Mouse (Mus musculus): ENCODE measurements around the gene Slc25a21.

Gene Slc25a21

DNA sequence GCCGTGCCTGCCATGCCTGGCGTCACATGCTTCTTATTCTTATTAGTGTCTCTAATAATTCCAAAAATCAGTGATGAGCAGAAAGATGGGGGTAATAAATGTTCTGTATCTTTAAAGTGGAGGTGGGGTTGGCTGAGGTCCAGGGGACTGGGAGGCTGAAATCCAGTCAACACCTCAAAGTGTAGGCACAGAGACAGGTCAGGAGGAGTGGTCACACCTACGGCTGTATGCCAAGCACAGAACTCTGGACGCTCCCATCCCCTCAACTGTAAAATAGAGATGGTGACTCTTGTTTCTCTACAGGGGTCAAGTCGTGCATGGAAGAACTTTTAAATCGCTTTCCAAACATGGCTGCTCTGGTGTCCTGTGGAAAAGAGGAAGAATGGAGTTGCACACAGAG, 429.8 kb downstream of the Slc25a21 start:
- no peak for DNase-seq (ENCODE audit: low spot score)

DNA sequence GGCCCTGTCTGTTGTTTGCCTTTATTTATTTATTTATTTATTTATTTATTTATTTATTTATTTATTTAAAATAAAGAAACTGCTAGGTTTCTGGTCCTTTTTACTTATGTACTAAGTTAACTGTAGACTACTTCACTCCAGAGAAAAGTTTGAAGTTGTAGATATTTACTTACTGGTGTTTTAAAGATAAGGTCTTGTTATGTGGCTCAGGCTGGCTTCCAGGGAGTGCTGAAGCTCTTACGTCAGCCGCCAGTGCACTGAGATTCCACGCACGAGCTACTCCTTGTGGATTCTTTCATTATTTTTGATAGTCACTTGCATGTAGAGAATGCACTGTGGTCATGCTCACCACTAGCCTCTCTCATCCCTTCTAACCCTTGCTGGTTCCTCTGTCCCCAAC, 460.2 kb downstream of the Slc25a21 start:
- DNase-seq (ENCODE audit: low spot score): no peak

DNA sequence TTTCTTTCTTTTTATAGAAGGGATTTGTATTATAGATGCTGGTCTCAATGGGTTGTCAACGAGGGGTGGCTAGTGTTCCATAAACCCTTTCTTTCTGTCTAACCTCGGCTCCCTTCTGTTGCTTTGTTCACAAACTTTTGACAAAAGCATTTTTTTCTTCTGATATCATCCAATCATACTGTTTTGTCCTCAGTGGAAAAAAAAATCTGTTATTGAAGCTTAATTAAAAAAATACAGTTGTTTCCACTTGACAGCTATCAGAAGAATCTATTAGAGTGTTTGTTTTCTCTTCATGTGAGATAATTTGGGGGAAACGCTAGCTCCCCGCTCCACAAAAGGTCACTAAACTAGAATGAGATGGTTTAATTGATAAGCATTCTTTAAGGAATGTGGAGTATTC, 469.6 kb downstream of the Slc25a21 start:
- DNase-seq (ENCODE audit: low spot score): no peak

DNA sequence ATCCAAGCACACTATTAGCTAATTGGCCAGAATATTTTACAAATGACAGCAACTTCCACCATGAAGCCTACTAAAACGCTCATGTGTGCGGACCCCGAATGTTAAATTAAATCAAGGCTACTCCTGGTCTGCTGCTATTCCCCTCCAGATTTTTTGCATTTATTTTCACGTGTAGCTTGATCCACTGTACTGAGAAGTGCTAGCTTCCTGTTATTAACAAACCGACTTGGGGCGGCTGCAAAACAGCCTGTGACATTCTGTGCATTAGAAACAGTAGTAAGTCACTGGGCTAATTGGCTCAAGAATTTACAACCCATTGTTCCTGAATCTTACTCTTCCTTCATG, 478.6 kb downstream of the Slc25a21 start:
- DNase-seq (ENCODE audit: low spot score): no peak

DNA sequence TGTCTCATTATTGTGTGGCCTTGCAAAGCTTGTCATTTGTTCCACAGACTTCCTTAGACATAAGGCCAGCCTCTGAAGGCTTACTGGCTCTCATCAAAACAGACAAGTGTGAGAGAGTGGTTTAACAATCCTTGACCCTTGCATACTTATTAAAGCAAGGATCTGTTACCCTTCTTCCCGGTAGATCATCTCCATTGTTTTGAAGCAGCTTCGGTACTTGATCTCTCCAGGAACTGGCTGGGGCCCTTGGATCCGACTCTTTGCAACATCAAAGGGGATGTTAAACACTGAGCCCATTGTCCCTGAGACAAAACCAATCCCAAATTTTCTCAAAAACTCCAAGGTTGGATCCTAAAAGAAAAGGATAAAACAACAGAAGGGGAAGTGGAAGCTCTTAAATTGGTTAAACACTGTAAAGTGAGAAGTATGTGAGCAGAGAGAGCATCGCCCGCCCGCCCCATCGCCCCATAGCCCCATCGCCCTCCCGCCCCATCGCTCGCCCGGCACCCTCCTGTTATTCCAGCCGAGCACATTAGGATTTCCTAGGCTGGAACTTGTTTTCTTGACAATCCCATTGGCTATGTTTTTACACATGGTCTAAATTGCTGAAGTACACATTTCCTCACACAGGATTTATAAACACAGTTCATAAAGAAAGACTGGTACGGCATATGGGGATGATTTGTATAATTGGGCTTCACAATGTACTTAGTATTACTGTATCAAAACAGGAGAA, 479.1 kb downstream of the Slc25a21 start:
- DNase-seq (ENCODE audit: low spot score): no peak

DNA sequence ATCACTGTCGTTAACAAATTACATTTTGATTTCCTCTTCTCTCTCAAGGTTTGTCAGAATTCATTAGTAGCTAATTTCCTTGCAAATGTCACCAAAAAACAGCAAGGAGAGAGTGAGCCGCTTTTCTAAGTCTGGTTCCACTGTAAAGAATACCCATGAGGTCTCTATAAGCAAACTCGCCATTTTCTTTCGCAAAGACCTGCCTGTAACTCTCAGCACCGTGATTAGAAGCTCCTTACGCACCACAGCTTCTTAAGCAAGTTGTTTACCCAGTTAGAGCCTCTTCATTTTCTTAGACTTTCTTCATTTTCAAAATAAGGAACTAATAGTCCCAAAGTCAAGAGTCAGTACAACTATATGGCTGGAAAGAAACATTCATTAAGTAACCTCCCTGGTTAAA, 496.3 kb downstream of the Slc25a21 start:
- DNase-seq (ENCODE audit: low spot score): no peak

DNA sequence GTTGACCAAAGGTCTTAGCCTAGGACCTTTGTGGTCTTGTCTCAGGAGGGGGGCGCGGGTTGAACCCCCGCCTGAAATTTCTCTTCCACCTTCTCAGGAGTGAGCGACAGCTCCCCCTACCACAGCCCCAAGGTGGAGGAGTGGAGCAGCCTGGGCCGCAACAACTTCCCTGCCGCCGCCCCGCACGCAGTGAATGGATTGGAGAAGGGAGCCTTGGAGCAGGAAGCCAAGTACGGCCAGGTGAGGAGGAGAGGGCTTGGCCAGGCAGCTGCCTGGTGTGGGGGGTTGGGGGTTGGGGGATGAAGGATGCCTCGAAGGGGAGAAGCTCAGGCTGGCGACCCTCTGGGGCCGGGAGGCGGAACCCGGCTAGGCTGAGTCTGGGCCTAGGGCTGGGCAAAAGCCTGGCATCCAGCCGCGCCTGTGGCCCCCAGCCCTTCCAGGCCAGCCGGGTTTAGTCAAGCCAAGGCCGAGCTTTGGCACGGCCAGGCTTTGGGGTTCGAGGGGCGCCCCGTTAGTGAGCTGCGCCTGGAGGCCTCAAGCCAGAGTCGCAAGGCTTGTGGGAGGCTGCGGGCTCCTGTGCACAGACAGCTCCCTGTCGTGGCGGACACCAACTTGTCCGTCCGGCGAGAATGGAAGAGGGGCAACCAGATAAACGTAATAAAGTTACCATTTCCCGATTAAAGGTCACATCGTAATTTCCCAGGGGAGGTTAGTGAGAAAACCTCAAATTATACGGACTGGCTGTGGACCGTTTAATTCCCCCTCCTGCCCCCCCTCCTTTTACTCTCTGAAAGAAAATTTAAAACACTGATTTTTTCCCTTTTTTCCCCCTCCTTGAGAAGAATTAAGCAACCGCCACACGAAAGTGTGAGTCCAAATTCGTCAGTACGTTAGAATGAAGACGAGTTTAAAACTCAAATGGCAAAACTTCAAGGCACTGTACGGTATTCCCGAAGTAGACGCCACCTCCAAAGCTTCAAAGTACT, 497.1 kb downstream of the Slc25a21 start:
- DNase-seq (ENCODE audit: low spot score): no peak

DNA sequence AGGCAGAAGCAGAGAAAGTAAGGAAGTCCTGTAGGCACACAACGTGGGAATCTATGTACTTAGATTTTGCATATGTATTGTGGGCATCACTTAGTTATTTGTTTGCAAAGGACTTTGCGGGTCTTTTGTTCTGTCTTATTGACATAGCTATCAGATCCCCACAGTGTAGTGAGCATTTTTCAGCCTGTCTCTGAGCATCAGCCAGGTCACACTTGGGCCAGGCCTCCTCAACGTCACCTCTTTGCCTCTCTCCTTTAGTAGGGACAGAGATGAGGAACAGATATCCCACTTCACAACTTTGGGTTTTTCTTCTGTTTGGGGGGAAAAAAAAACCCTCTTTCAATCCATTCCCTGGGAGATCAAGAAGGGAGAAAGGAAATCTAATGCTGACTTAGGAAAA, 497.9 kb downstream of the Slc25a21 start:
- DNase-seq (ENCODE audit: low spot score): no peak

DNA sequence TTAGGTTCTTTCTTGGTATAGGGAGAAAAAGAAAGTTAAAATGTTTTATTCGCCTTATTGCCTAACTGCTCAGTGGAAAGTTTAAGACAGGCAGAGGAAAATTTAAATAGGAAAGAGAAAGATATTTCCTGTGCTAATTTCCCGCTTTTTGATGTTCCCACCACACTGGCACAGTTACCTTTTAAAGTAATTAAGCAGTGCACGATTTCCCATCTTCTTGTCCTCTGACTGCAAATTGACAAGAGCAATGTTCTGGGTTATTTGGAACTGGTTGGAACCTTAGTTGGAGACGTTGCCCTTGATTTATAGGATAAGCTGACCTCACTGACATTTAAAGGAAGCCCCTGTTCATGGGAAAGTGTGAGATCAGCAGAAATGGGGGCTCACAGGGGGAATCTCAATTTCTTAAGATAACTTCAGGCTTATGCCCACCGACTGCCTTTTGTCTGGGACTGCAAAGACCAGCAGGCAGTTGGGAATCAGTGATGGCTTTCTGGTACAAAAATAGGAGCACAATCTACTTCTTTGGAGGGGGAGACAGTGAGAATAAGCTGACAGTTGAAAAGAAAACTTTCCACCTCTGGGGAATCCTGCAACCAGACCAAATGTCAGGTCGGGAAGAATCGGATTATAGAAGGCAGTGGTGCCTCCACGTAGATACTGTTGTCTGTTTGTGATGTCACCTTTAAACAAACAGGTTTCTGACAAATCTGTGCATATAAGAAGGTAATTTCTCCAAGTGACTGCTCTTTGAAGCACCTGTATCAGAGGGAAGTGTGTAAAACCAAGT, 498.9 kb downstream of the Slc25a21 start:
- DNase-seq (ENCODE audit: low spot score): no peak

DNA sequence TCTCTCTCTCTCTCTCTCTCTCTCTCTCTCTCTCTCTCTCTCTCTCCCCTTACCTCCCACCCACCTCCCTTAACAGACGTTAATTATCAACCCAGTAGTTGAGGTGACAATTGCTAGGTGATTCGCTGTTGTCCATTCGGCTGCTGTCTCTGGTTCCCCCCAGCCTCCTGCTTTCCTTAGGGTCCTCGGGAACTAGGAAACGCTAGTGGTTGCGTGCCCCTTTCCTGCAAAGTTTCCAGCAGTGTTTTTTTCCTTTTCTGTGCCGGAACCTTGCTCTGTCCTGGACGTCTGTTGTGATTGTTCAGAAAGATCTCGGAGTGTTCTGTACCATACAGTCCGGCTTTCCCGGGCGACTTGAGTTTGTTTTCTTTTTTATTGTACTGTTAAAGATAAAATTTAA, 499.5 kb downstream of the Slc25a21 start:
- DNase-seq (ENCODE audit: low spot score): no peak

DNA sequence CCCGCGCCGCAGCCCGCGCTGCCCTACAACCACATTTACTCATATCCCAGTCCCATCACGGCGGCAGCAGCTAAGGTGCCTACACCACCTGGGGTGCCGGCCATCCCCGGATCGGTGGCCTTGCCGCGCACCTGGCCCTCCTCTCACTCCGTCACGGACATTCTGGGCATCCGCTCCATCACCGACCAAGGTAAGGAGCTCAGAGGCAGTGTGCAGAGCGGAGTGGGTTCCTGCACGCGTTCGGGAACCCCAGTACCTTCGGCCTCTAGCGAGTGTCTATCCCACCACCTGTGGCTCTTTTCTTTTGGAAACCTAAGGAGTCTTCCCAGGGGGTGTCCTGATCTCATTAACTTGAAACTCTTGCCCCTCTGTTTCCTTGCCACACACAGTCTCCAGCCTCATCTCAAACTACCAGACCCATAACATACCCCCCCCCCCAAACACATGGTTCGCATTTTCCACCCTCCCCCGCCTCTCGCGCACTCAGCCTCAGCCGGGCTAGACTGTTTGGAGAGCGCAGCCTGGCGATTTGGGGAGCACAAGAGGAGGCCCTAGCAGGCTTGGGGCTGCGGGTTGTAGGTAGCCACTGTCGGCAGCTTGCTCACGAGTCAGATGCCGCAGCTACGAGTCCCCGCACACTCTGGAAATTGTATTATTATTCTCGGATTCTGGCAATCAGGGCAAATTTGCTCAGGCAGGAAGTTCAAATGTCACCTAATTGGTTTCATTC, 500.1 kb downstream of the Slc25a21 start:
- DNase-seq (ENCODE audit: low spot score): no peak

DNA sequence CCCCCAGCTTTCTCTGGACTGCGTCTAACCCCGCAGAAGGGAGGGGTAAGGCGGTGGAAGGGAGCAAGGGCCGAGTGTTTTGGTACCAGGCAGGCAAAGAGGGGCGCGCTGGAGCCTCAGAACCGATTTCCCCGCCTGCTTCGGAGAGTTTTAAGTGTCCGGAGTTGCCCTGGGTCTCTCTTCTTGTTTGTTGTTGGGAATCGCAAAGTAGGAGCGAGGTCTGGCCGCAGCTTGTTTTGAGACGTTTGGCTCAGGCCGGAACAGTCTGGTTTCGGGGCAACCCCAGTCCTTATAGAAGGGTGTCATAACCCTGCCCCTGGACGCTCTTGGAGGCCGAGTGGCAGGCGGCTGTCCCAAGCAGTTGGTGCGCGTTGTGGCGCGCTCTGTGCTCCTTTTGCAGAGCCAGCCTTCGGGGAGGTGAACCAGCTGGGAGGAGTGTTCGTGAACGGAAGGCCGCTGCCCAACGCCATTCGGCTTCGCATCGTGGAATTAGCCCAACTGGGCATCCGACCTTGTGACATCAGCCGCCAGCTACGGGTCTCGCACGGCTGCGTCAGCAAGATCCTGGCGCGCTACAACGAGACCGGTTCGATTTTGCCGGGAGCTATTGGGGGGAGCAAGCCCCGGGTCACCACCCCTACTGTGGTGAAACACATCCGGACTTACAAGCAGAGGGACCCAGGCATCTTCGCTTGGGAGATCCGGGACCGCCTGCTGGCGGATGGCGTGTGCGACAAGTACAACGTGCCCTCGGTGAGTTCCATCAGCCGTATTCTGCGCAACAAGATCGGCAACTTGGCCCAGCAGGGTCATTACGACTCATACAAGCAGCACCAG, 500.9 kb downstream of the Slc25a21 start:
- DNase-seq (ENCODE audit: low spot score): no peak

DNA sequence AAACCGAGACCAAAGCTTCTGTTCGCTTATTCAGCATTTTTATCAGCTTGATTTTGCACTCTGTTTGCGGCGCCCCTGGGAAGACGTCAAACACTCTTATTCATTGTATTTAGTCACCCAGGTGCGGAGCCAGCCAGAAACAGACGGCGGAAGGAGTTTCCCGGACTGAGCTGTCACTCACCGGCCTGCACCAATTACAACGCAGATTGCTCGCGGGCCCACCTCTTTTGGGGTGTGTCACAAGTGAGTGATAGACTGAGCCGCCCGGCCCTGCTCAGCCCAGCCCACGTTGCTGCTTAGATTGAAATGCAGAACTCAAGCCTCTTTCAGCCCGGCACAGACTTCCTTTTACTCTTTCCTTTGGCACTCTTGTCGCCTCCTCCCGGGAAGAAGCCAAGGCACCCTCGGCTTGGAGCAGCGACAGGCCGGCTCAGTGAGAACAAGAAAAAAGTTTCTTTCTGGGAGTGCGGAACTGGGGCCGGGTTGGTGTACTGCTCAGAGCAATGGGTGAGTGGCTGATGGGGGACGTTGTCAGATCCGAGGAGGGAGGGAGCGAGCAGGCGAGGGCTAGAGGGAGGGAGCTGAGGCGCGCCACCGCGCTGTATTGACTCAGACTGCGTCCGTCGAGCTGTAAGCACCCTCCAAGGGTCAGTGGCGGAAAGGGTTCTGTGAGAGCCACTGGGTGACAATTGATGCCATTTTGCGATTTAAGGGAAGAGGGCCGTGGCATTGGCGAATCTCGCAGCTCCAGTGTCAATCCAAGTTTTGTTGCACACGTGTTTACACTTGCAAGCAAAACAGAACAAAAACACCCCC, 501.7 kb downstream of the Slc25a21 start:
- no peak for DNase-seq (ENCODE audit: low spot score)

DNA sequence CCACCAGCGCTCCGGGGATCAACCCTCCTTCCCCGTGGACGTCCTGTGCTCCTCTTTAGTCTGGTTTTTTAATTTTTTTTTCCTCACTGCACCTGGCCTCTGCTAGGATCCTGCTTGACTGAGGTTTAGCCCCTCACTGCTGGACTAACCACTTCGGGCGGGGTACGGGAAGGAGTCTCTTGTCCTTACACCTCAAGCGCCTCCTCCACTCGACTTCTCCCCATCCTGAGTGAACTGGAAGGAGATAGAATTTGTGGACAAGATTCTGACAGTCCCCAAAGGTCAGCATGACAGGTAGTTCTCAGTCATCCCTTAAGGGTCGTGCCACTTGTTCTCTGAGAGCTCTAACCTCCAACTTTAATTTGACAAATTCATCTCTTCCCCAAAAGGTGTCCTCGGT, 502.3 kb downstream of the Slc25a21 start:
- no peak for DNase-seq (ENCODE audit: low spot score)

DNA sequence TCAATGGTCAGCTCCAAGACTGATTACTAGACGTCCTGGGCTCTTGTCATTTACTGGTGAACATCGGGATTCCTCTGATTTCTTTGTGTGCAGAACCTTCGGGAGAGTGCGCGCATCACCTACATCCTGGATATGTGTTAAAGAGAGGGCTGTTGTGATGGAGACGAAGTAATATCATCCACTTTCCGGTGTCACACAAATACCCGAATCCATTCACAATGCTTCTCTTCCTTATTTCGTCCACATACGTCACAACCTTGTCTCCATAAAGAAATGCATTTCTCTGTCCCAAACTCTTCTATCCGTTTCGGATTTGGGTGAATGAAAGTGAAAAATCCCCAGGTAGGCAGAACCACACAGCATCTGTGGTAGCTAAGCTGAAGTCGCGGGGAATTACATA, 502.9 kb downstream of the Slc25a21 start:
- DNase-seq (ENCODE audit: low spot score): no peak

DNA sequence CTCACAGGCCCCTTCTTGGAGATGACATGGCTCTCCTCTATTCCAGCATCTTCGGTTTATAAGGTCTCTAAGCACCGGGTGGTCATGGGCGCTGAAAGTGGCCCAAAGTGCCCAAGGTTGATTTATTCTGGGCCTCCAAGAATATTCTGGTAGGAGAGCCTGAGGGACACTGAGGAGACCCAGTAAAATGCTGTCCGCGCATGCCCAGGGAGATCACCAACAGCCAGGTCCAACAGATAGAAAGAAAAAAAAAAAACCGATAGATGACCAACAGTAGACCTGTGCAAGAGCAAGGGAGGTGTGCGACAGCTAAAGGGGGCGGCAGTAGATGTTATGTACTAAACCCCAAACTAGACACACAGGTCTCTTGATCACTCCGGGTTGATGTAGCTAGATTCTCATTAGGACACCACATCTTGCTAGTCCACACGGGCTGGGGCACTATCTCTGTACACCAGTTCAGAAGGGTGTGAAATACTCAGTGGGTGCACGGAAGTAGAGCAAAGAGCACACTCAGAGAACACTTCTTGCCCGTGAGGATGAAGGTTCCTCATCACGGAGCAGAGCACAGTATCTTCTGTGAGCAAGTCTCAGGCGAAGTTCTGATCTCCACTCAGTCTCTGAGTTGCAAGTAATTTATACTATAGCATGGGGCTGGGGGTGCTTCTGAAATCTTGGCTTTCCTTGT, 503.7 kb downstream of the Slc25a21 start:
- no peak for DNase-seq (ENCODE audit: low spot score)

DNA sequence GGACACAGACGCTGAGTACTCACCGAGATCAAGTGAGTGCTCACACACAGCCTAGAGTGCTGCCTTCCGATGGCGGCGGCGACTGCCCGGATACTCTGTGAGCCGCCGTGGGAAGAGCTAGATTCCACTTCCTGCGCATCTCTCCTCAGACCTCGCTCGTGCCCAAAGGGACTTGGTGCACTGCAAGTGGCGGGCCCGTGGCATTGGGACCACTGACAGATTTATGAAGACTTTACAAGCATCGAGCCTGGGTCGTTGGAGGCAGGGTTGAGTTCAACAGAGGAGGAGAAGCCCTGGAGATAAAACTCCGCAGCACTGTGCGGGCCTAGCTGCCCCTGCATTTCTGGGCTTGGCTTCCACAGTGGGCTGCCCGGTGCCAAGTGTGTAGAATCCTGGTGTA, 504.7 kb downstream of the Slc25a21 start:
- DNase-seq (ENCODE audit: low spot score): no peak

DNA sequence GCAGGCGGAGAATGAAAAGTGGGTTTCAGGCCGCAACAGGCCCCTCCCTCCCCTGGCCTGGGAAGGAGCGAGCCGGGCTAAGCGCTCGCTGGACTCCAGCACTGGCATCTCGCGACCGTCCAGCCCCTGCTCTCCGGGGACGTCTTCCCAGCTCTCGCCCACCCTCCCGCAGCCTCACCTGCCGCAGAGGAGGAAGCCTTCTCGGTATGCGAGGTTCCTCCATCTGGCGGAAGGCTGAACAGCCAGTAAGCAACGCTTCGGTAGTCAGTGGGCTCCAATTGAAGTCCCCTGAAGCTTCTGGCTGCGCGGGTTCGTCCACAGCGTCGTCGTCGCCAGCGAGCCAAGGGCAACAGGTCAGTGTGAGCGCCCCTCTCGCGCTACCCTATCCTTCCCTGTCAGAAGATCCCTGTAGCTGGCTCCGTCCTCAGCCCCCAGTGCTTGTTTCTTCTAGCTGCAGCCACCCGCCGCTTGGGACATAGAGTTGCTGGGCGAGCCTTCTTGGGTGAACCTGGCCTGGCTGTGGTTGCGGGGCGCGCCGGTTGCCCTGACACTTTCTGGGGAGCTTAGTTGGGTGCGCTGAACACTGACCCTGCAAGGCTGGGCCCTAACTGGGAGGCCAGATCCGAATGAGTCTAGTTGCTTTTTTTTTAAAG, 505.7 kb downstream of the Slc25a21 start, which contains the start of gene Pax9:
Pax9 (plus strand) TSS at position 341 of the 653 bp plus-strand sequence.
- no peak for DNase-seq (ENCODE audit: low spot score)

DNA sequence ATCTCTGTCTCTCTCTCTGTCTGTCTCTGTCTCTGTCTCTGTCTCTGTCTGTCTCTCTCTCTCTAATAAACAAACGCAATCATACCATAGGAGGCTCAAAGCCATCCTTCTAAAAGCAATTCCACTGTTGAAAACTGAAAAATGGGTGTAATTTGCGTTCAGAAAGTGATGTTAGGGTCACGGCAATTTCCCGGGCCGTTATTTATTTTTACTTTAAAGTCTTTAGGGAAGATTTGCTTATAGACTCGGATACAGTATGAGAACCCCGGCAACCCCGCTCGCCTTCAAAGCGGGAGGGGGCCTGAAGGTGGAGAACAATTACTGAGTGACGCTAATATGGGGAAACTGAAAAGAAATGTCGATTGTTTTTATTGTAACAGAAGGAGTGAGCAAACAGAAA, 506.3 kb downstream of the Slc25a21 start:
- DNase-seq (ENCODE audit: low spot score): no peak

Measured in spleen, adult 12 weeks (tissue).